In genomic region chr1:133125640-133126364, GRCm38 (mm10) we compare ENCODE assay signal across 18 mouse cellular contexts. TPM values are rescaled to one million over a fixed set of nuclear protein-coding genes. Genes with fewer than 3 reads are reported as not detected.
DNase-seq lines count a peak whose midpoint lies in the region; ATAC-seq and TF ChIP-seq lines count a peak whose summit lies in the region.
"Had no signal": no experiment of that assay in that cellular context is flagged by ENCODE, and none has a peak within 500 bp of the region (broad histone marks: within the 10 kb centered on the region; RNA-seq: fewer than 3 reads in every experiment).

No protein-coding gene starts in this region.

- no peaks in the 10 kb centered on the region for H3K79me2 ChIP-seq in liver, adult 2 months (ENCODE audit: control insufficient read depth, insufficient read depth, low read length)

- TF ChIP-seq CTCF in gastrocnemius, adult 2 months (IDR thresholded peaks at IDR 0.05), result peak; percentile 23; the same call in 1 of the 2 replicates
- TF ChIP-seq CTCF in liver, adult 2 months (IDR thresholded peaks at IDR 0.05; ENCODE audit: low read depth, low read length), result peak; percentile 45

- no peaks in the 10 kb centered on the region for H3K27me3 ChIP-seq in liver, adult 2 months (ENCODE audit: control insufficient read depth, insufficient read depth, low read length)
- H3K27me3 ChIP-seq in liver, embryonic 11.5 days (replicated peaks; ENCODE audit: control insufficient read depth, insufficient read depth, low read length), result no peaks in the 10 kb centered on the region
- H3K27me3 ChIP-seq: hindbrain, embryonic 12.5 days; kidney, embryonic 15.5 days; lung, embryonic 15.5 days; Patski had no signal

- H3K9me3 ChIP-seq in liver, embryonic 11.5 days (ENCODE audit: control insufficient read depth, low read length), result no peaks in the 10 kb centered on the region
- H3K9me3 ChIP-seq: hindbrain, embryonic 12.5 days; kidney, embryonic 15.5 days; lung, embryonic 15.5 days had no signal

- DNase-seq in gastrocnemius, adult 2 months, result no peak
- DNase-seq in gastrocnemius, adult 18-20 months (ENCODE audit: low spot score), result no peak
- DNase-seq in liver, adult 2 months (ENCODE audit: extremely low read depth, low read depth, low spot score), result no peak
- DNase-seq in liver, embryonic 11.5 days (ENCODE audit: low spot score), result no peak
- peak; percentile 85 for DNase-seq in ES-CJ7 (ENCODE audit: low read depth, low spot score)
- DNase-seq in left cerebral cortex, postnatal 25 days (ENCODE audit: low spot score in 2 of 2), result no peak
- no peak for DNase-seq in cerebellum, postnatal 4 days (ENCODE audit: low spot score in 2 of 2)
- DNase-seq: cerebellum, adult 9-11 months; gastrocnemius, postnatal 36 days; right cerebral cortex, postnatal 4 days; thymus, postnatal 14 days had no signal

- ATAC-seq in liver, embryonic 11.5 days (replicated peaks; ENCODE audit: low FRiP score), result no peak
- ATAC-seq in megakaryocyte progenitor cell, adult 5-6 weeks (replicated peaks; ENCODE audit: poor library complexity), result peak; percentile 45; the same call in 1 of the 2 replicates
- ATAC-seq: Patski had no signal

- H3K9ac ChIP-seq in liver, adult 2 months (ENCODE audit: low read depth, low read length), result no peak overlapping the region
- H3K9ac ChIP-seq in liver, embryonic 11.5 days (ENCODE audit: low read depth, low read length), result no peak overlapping the region
- H3K9ac ChIP-seq: hindbrain, embryonic 12.5 days; kidney, embryonic 15.5 days; lung, embryonic 15.5 days had no signal

- H3K27ac ChIP-seq in gastrocnemius, adult 2 months, result no peak overlapping the region
- H3K27ac ChIP-seq in liver, adult 2 months (replicated peaks; ENCODE audit: insufficient read depth, low read depth, low read length), result no peak overlapping the region
- no peak overlapping the region; the same call in 1 of the 2 replicates for H3K27ac ChIP-seq in liver, embryonic 11.5 days (ENCODE audit: low read depth, low read length)
- H3K27ac ChIP-seq: hindbrain, embryonic 12.5 days; kidney, embryonic 15.5 days; lung, embryonic 15.5 days had no signal

- WGBS in liver, adult 2 months, result 89% methylated on average over 9 of the region's 9 CpGs
- 83% methylated on average over 9 of the region's 9 CpGs for WGBS in liver, embryonic 11.5 days

- intact Hi-C loops in gastrocnemius, adult 2 months (cut with DNase I), result no loop called here
- intact Hi-C loops in left cerebral cortex, postnatal 25 days (cut with DNase I), result no loop called here

- TF ChIP-seq POLR2A in liver, adult 2 months (IDR thresholded peaks at IDR 0.05; ENCODE audit: extremely low read depth, insufficient read depth, low read length), result no peak

- no peaks in the 10 kb centered on the region for H3K36me3 ChIP-seq in liver, adult 2 months (ENCODE audit: control insufficient read depth, insufficient read depth, low read length)
- H3K36me3 ChIP-seq in liver, embryonic 11.5 days (ENCODE audit: control insufficient read depth, insufficient read depth, low read length), result no peaks in the 10 kb centered on the region
- H3K36me3 ChIP-seq: hindbrain, embryonic 12.5 days; kidney, embryonic 15.5 days; lung, embryonic 15.5 days had no signal

- H3K4me2 ChIP-seq in liver, embryonic 11.5 days, result no peak overlapping the region
- H3K4me2 ChIP-seq: hindbrain, embryonic 12.5 days; kidney, embryonic 15.5 days; lung, embryonic 15.5 days; midbrain, embryonic 11.5 days had no signal

- peaks cover 23% of the 10 kb centered on the region for H3K4me1 ChIP-seq in liver, adult 2 months (ENCODE audit: control insufficient read depth, insufficient read depth, low read length)
- H3K4me1 ChIP-seq in liver, embryonic 11.5 days (replicated peaks; ENCODE audit: control insufficient read depth, insufficient read depth, low read length), result peaks cover 9% of the 10 kb centered on the region; the same call in 1 of the 2 replicates

- H3K4me3 ChIP-seq in gastrocnemius, adult 2 months, result no peak overlapping the region
- no peak overlapping the region for H3K4me3 ChIP-seq in liver, adult 2 months (ENCODE audit: insufficient read depth, low read depth, low read length)
- H3K4me3 ChIP-seq in liver, embryonic 11.5 days (ENCODE audit: low read depth, low read length), result no peak overlapping the region
- H3K4me3 ChIP-seq: erythroblast, embryonic 14.5 days; hindbrain, embryonic 12.5 days; kidney, embryonic 15.5 days; lung, embryonic 15.5 days had no signal

RNA-seq across cellular contexts. Expression of gene Ppp1r15b, which starts 5.1 kb away (rescaled TPM):
- 10 to 100 TPM; 16.4 to 18.6 TPM for total RNA-seq in gastrocnemius, adult 2 months (2021)
- 10 to 100 TPM; 13.0 to 15.3 TPM for total RNA-seq in gastrocnemius, adult 18-20 months (2021)
- total RNA-seq in liver, adult 2 months (2014; rRNA removed), result 43.3 and 48.6 TPM in 2 replicates
- 24.0 and 24.8 TPM in 2 replicates for polyA plus RNA-seq in liver, adult 2 months (2012; rRNA removed)
- polyA plus RNA-seq in liver, embryonic 11.5 days (2014; fragmentation: Nextera tagmentation; extraction: Ambion mirVana), result 89.0 and 95.4 TPM in 2 replicates
- 54.1 and 60.2 TPM in 2 replicates for total RNA-seq in megakaryocyte progenitor cell, adult 5-6 weeks (2015)
- total RNA-seq in megakaryocyte progenitor cell, adult 5-6 weeks (2017), result 86.1 and 90.7 TPM in 2 replicates
- 10 to 100 TPM; 43.4 to 45.7 TPM for total RNA-seq in left cerebral cortex, postnatal 25 days (2021)

RNA-seq across cellular contexts. Expression of gene Plekha6, which starts 38.2 kb away (rescaled TPM):
- 10 to 100 TPM in 1 of 2 experiments, 1 to 10 TPM in 1; 7.4 to 12.5 TPM for total RNA-seq in gastrocnemius, adult 2 months (2021)
- 10 to 100 TPM in 1 of 2 experiments, 1 to 10 TPM in 1; 8.1 to 10.6 TPM for total RNA-seq in gastrocnemius, adult 18-20 months (2021)
- total RNA-seq in liver, adult 2 months (2014; rRNA removed), result 20.5 and 22.8 TPM in 2 replicates
- polyA plus RNA-seq in liver, adult 2 months (2012; rRNA removed), result 29.0 and 37.2 TPM in 2 replicates
- 4.1 and 4.3 TPM in 2 replicates for polyA plus RNA-seq in liver, embryonic 11.5 days (2014; fragmentation: Nextera tagmentation; extraction: Ambion mirVana)
- 0.42 and 1.8 TPM in 2 replicates for total RNA-seq in megakaryocyte progenitor cell, adult 5-6 weeks (2015)
- 1.1 and 2.2 TPM in 2 replicates for total RNA-seq in megakaryocyte progenitor cell, adult 5-6 weeks (2017)
- total RNA-seq in left cerebral cortex, postnatal 25 days (2021), result 10 to 100 TPM; 72.2 to 84.2 TPM
